Mouse (Mus musculus) inflammation-experienced regulatory T-cells (primary cell): ENCODE results near the gene Kng2. TPM values are rescaled to one million over a fixed set of nuclear protein-coding genes. Genes with fewer than 3 reads are reported as not detected.

Experiments
- polyA plus RNA-seq, 2 experiments: library from polyadenylated mRNA; unstranded; fragments of 100-300 nt; shearing (Covaris generic); gene quantifications; one replicate each; pipeline ENCODE4 v1.2.1; 2017

The Kng2 gene
- polyA plus RNA-seq, result not detected

DNA sequence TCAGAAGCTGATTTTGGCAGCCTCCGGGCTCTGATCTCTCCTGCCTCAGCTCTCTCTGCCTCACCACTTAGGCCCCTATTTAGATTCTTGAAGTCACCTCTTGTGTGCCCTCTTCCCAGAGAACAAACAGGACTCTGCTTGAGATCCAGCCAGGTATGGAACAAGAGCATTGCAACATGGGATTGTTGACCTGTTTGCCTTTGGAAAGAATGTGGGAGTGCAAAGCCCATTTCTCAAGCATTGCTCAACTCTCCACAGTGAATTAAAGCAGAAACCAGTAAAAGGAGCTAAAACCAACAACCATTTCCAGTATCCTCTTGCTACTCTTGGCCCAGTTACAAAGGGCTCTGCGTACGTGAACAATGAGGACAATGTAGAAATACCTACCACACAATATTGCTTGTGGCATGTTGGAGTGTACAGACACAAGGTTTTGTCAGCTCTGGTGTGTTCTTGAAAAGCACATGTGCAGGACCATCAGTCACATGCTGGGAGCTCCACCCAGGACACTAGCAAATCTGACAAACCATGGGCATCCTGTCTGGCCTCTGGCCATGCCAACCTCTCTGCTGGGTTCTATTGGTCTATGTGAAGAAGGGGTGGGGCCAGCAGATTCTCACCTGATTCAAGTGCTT, at the start of gene Kng2:
TSS of gene Kng2 (minus strand) at position 517 of the 635 bp plus-strand sequence.

DNA sequence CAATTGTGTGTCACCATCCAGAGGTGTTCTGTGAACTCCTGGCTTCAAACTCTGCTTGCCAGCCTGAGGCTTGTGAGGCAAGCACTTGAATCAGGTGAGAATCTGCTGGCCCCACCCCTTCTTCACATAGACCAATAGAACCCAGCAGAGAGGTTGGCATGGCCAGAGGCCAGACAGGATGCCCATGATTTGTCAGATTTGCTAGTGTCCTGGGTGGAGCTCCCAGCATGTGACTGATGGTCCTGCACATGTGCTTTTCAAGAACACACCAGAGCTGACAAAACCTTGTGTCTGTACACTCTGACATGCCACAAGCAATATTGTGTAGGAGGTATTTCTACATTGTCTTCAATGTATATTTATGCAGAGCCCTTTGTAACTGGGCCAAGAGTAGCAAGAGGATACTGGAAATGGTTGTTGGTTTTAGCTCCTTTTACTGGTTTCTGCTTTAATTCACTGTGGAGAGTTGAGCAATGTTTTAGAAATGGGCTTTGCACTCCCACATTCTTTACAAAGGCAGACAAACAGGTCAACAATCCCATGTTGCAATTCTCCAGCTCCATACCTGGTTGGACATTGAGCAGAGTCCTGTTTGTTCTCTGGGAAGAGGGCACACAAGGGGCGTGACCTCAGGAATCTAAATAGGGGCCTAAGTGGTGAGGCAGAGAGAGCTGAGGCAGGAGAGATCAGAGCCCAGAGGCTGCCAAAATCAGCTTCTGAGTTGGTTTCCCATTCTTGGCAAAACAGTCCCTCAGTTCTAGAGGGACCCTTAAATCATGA, 28.6 kb upstream of the Kng2 start, which contains the start of gene Kng1:
TSS of gene Kng1 (plus strand) at position 198 of the 780 bp plus-strand sequence.

DNA sequence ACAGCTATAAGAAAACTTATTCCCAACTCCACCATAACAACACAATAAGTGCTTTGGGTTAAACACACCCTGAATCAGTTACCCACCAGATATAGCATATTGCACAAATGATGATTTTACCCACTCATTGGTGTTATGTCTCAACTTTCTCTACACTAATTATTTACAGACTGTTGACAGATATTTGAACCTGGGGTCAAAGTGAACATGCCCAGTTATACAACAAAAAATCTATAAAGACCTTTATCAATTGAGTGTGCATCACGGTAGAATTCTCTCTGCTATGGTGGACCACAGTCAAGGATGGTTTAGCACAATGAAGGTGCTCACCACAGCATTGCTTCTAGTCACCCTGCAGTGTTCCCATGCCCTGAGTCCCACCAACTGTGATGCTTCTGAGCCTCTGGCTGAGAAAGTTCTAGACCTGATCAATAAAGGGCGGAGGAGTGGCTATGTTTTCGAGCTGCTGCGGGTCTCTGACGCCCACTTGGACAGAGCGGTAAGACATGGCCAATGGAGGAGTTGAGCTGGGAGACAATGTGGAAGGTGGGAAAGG, 78.4 kb downstream of the Kng2 start, which contains the start of gene Hrg:
TSS of gene Hrg (plus strand) at position 233 of the 556 bp plus-strand sequence.

Other genes starting within 250 kb of the Kng2 start
- gene Crygs, start 217.9 kb downstream of the Kng2 start, polyA plus RNA-seq, result under 1 TPM in 1 of 2 experiments, not detected in 1; 0.66 TPM
- gene Tbccd1, start 171.8 kb downstream of the Kng2 start, polyA plus RNA-seq, result 10 to 100 TPM; 16.3 to 19.0 TPM
- gene Dnajb11, start 171.6 kb downstream of the Kng2 start, polyA plus RNA-seq, result 100 to 1,000 TPM; 115 to 118 TPM
- under 1 TPM in 1 of 2 experiments, not detected in 1; 0.34 TPM for gene Ahsg, start 138.2 kb downstream of the Kng2 start, polyA plus RNA-seq
- gene Fetub, start 111.1 kb downstream of the Kng2 start, polyA plus RNA-seq, result under 1 TPM in 1 of 2 experiments, not detected in 1; 0.75 TPM
- not detected for gene Hrg, start 78.4 kb downstream of the Kng2 start, polyA plus RNA-seq
- gene Kng1, start 28.4 kb upstream of the Kng2 start, polyA plus RNA-seq, result under 1 TPM in 1 of 2 experiments, not detected in 1; 0.59 TPM
- gene Eif4a2, start 78.0 kb upstream of the Kng2 start, polyA plus RNA-seq, result 100 to 1,000 TPM; 276 to 355 TPM
- 10 to 100 TPM; 20.9 to 34.4 TPM for gene Rfc4, start 98.3 kb upstream of the Kng2 start, polyA plus RNA-seq
- gene Adipoq, start 117.1 kb upstream of the Kng2 start, polyA plus RNA-seq, result under 1 TPM in 1 of 2 experiments, not detected in 1; 0.88 TPM
- 10 to 100 TPM; 74.7 to 85.6 TPM for gene St6gal1, start 195.3 kb upstream of the Kng2 start, polyA plus RNA-seq